Mouse (Mus musculus): Measurements from ENCODE around the gene Xpnpep3.
A peak's percentile ranks its signal among the peaks of the same experiment; 100 is the strongest.

Gene Xpnpep3

GRCm38 (mm10) chr15:81399638-81400315, at the start of gene Xpnpep3, which contains the start of gene St13:
Gene Xpnpep3, plus strand, starts transcription at chr15:81400138.
Gene St13, minus strand, starts transcription at chr15:81400077.
- DNase-seq (ENCODE audit: low read depth, low spot score) = peak; percentile 97

GRCm38 (mm10) chr15:81350401-81350800, 49.5 kb upstream of the Xpnpep3 start:
- DNase-seq (ENCODE audit: low read depth, low spot score) = no peak

- peak; percentile 61 for DNase-seq (ENCODE audit: low read depth, low spot score)
Measured at GRCm38 (mm10) chr15:81352638-81353037, 47.3 kb upstream of the Xpnpep3 start.

- peak; percentile 74 for DNase-seq (ENCODE audit: low read depth, low spot score)
Measured at GRCm38 (mm10) chr15:81355146-81355761, 44.7 kb upstream of the Xpnpep3 start.

GRCm38 (mm10) chr15:81356946-81357345, 43.0 kb upstream of the Xpnpep3 start:
- DNase-seq (ENCODE audit: low read depth, low spot score) = no peak

GRCm38 (mm10) chr15:81358943-81359342, 41.0 kb upstream of the Xpnpep3 start:
- DNase-seq (ENCODE audit: low read depth, low spot score) = no peak

- DNase-seq (ENCODE audit: low read depth, low spot score) = no peak
Measured at GRCm38 (mm10) chr15:81359421-81359820, 40.5 kb upstream of the Xpnpep3 start.

GRCm38 (mm10) chr15:81360345-81361021, 39.5 kb upstream of the Xpnpep3 start, which contains the start of gene Slc25a17:
Gene Slc25a17, minus strand, starts transcription at chr15:81360812.
- peak; percentile 96 for DNase-seq (ENCODE audit: low read depth, low spot score)

- no peak for DNase-seq (ENCODE audit: low read depth, low spot score)
Measured at GRCm38 (mm10) chr15:81361022-81361404, 38.9 kb upstream of the Xpnpep3 start.

- DNase-seq (ENCODE audit: low read depth, low spot score) = no peak
Measured at GRCm38 (mm10) chr15:81361417-81362015, 38.4 kb upstream of the Xpnpep3 start.

GRCm38 (mm10) chr15:81362501-81362900, 37.4 kb upstream of the Xpnpep3 start:
- no peak for DNase-seq (ENCODE audit: low read depth, low spot score)

- DNase-seq (ENCODE audit: low read depth, low spot score) = no peak
Measured at GRCm38 (mm10) chr15:81364271-81364670, 35.7 kb upstream of the Xpnpep3 start.

- DNase-seq (ENCODE audit: low read depth, low spot score) = no peak
Measured at GRCm38 (mm10) chr15:81365246-81365645, 34.7 kb upstream of the Xpnpep3 start.

GRCm38 (mm10) chr15:81366241-81366640, 33.7 kb upstream of the Xpnpep3 start:
- DNase-seq (ENCODE audit: low read depth, low spot score) = no peak

- DNase-seq (ENCODE audit: low read depth, low spot score) = no peak
Measured at GRCm38 (mm10) chr15:81368601-81369000, 31.3 kb upstream of the Xpnpep3 start.

- no peak for DNase-seq (ENCODE audit: low read depth, low spot score)
Measured at GRCm38 (mm10) chr15:81370356-81370755, 29.6 kb upstream of the Xpnpep3 start.

- DNase-seq (ENCODE audit: low read depth, low spot score) = no peak
Measured at GRCm38 (mm10) chr15:81374621-81375020, 25.3 kb upstream of the Xpnpep3 start.

GRCm38 (mm10) chr15:81378845-81379244, 21.1 kb upstream of the Xpnpep3 start:
- no peak for DNase-seq (ENCODE audit: low read depth, low spot score)

GRCm38 (mm10) chr15:81386327-81386726, 13.6 kb upstream of the Xpnpep3 start:
- DNase-seq (ENCODE audit: low read depth, low spot score) = no peak

- DNase-seq (ENCODE audit: low read depth, low spot score) = peak; percentile 49
Measured at GRCm38 (mm10) chr15:81392997-81393396, 6.9 kb upstream of the Xpnpep3 start.

GRCm38 (mm10) chr15:81394211-81394915, 5.6 kb upstream of the Xpnpep3 start:
- DNase-seq (ENCODE audit: low read depth, low spot score) = no peak

- DNase-seq (ENCODE audit: low read depth, low spot score) = no peak
Measured at GRCm38 (mm10) chr15:81398189-81398588, 1.7 kb upstream of the Xpnpep3 start.

All from CD4-positive, CD25-positive, alpha-beta regulatory T cell, adult 2 months (primary cell).